ENCODE assay signal across 11 mouse cellular contexts in genomic region chr3:31903506-31903905, GRCm38 (mm10). TPM values are rescaled to one million over a fixed set of nuclear protein-coding genes. Genes with fewer than 3 reads are reported as not detected.
DNase-seq lines count a peak whose midpoint lies in the region; ATAC-seq lines count a peak whose summit lies in the region.
"Had no signal": no experiment of that assay in that cellular context is flagged by ENCODE, and none has a peak within 500 bp of the region (broad histone marks: within the 10 kb centered on the region; RNA-seq: fewer than 3 reads in every experiment).

No protein-coding gene starts in this region.

- peak overlapping the region; percentile 49 for H3K4me2 ChIP-seq in neural tube, embryonic 11.5 days (ENCODE audit: low read depth)
- peak overlapping the region; percentile 53 for H3K4me2 ChIP-seq in intestine, embryonic 16.5 days (ENCODE audit: low read depth, low read length)
- peak overlapping the region; percentile 47 for H3K4me2 ChIP-seq in stomach, embryonic 16.5 days (ENCODE audit: low read depth, low read length)

- no peaks in the 10 kb centered on the region for H3K36me3 ChIP-seq in neural tube, embryonic 11.5 days (ENCODE audit: control insufficient read depth, insufficient read depth, low read length)
- no peaks in the 10 kb centered on the region for H3K36me3 ChIP-seq in intestine, embryonic 16.5 days (ENCODE audit: control insufficient read depth, insufficient read depth, low read length)
- H3K36me3 ChIP-seq in stomach, embryonic 16.5 days (ENCODE audit: control insufficient read depth, insufficient read depth, low read length): no peaks in the 10 kb centered on the region

- H3K27ac ChIP-seq in neural tube, embryonic 11.5 days (ENCODE audit: low read depth, low read length): no peak overlapping the region
- no peak overlapping the region for H3K27ac ChIP-seq in intestine, embryonic 16.5 days (ENCODE audit: low read length)
- H3K27ac ChIP-seq in stomach, embryonic 16.5 days (ENCODE audit: low read length): no peak overlapping the region

- H3K27me3 ChIP-seq in neural tube, embryonic 11.5 days (ENCODE audit: control insufficient read depth, insufficient read depth, low read length): no peaks in the 10 kb centered on the region
- no peaks in the 10 kb centered on the region for H3K27me3 ChIP-seq in intestine, embryonic 16.5 days (replicated peaks; ENCODE audit: control insufficient read depth, insufficient read depth, low read length)
- H3K27me3 ChIP-seq in stomach, embryonic 16.5 days (ENCODE audit: control insufficient read depth, insufficient read depth, low read length): no peaks in the 10 kb centered on the region

- H3K4me1 ChIP-seq in neural tube, embryonic 11.5 days (ENCODE audit: control insufficient read depth, insufficient read depth, low read length): peaks cover 6% of the 10 kb centered on the region; the same call in 1 of the 2 replicates
- H3K4me1 ChIP-seq in intestine, embryonic 16.5 days (ENCODE audit: control insufficient read depth, insufficient read depth, low read length): peaks cover 15% of the 10 kb centered on the region
- peaks cover 8% of the 10 kb centered on the region; the same call in 1 of the 2 replicates for H3K4me1 ChIP-seq in stomach, embryonic 16.5 days (ENCODE audit: control insufficient read depth, insufficient read depth, low read length)

- H3K4me3 ChIP-seq in neural tube, embryonic 11.5 days (ENCODE audit: low read depth, low read length): peak overlapping the region; percentile 25; the same call in 1 of the 2 replicates
- no peak overlapping the region for H3K4me3 ChIP-seq in intestine, embryonic 16.5 days (ENCODE audit: low read length)
- 0 out of 2 replicates have a peak overlapping the region, but pooled peaks have one; percentile 25 for H3K4me3 ChIP-seq in stomach, embryonic 16.5 days (replicated peaks; ENCODE audit: low read length)

- no peak for ATAC-seq in neural tube, embryonic 11.5 days (ENCODE audit: insufficient read depth, low FRiP score, low TSS enrichment)
- peak; percentile 93 for ATAC-seq in intestine, embryonic 16.5 days
- no peak for ATAC-seq in stomach, embryonic 16.5 days (ENCODE audit: insufficient read depth, low FRiP score)

- DNase-seq in cerebellum, postnatal 10 days: peak; percentile 17 to 38
- no peak for DNase-seq in cerebellum, postnatal 4 days (ENCODE audit: low spot score in 2 of 2)
- no peak for DNase-seq in neural tube, embryonic 11.5 days (ENCODE audit: low spot score)
- no peak for DNase-seq in neural tube, embryonic 10.5 days (ENCODE audit: extremely low spot score, low spot score)
- DNase-seq in spleen, adult 18-20 months: no peak
- no peak for DNase-seq in thymus, postnatal 25 days
- DNase-seq: gastrocnemius, postnatal 25 days; lung, postnatal 14 days had no signal

- WGBS in neural tube, embryonic 11.5 days: 5% methylated on average over 9 of the region's 9 CpGs
- WGBS in intestine, embryonic 16.5 days: 3% methylated on average over 9 of the region's 9 CpGs
- WGBS in stomach, embryonic 16.5 days: 6% methylated on average over 9 of the region's 9 CpGs

- no peaks in the 10 kb centered on the region for H3K9me3 ChIP-seq in neural tube, embryonic 11.5 days (ENCODE audit: control insufficient read depth, low read length)
- no peaks in the 10 kb centered on the region for H3K9me3 ChIP-seq in intestine, embryonic 16.5 days (ENCODE audit: control insufficient read depth, low read length)
- H3K9me3 ChIP-seq in stomach, embryonic 16.5 days (replicated peaks; ENCODE audit: control insufficient read depth, low read length): no peaks in the 10 kb centered on the region

- H3K9ac ChIP-seq in neural tube, embryonic 11.5 days (ENCODE audit: low read length): no peak overlapping the region
- H3K9ac ChIP-seq in intestine, embryonic 16.5 days (ENCODE audit: low read depth, low read length): no peak overlapping the region
- H3K9ac ChIP-seq in stomach, embryonic 16.5 days (ENCODE audit: low read length): no peak overlapping the region

RNA-seq across cellular contexts. Expression of gene Kcnmb2, which starts 1.2 kb away (rescaled TPM):
- 14.5 and 15.9 TPM in 2 replicates for polyA plus RNA-seq in neural tube, embryonic 11.5 days (2014; fragmentation: Nextera tagmentation; extraction: Ambion mirVana)
- 0.75 and 0.88 TPM in 2 replicates for polyA plus RNA-seq in intestine, embryonic 16.5 days (2015; fragmentation: Nextera tagmentation; extraction: Ambion mirVana)
- polyA plus RNA-seq in stomach, embryonic 16.5 days (2015; fragmentation: Nextera tagmentation; extraction: Ambion mirVana): 1.1 and 1.8 TPM in 2 replicates
- polyA plus RNA-seq: spleen, adult 2 months had no signal

Comparison
In these comparisons a context has a peak if more than half of its experiments do, and no peak if none do; other contexts are left out.
1. DNase-seq: peak in cerebellum, postnatal 10 days (2 of 2); none in cerebellum, postnatal 4 days (0 of 2), neural tube, embryonic 11.5 days (single experiment), neural tube, embryonic 10.5 days (single experiment), spleen, adult 18-20 months (0 of 2) and thymus, postnatal 25 days (single experiment).
2. Peak in every context shown above with its lines, with median percentiles within 50 percentile points of each other: H3K4me2 ChIP-seq.